Mouse (Mus musculus) liver, adult 2 months (tissue): ENCODE data around the gene Serpinf1.

ENCODE experiments used
- CTCF ChIP-seq: fragments of 200-500 bp; IDR thresholded peaks from 2 replicates; pipeline ENCODE4 v1.5.1; 2011; ENCODE audit warnings: low read depth, low read length, control low read depth
- POLR2A ChIP-seq: fragments of 200-500 bp; IDR thresholded peaks from 2 replicates; pipeline ENCODE4 v1.6.1; 2011; ENCODE audit warnings: low read length, control low read depth; ENCODE audit not compliant: insufficient read depth; ENCODE audit errors: extremely low read depth

- TF ChIP-seq CTCF (peak; percentile 47; the same call in 1 of the 2 replicates), POLR2A (no peak)
Measured at GRCm38 (mm10) chr11:75466731-75467505, 44.4 kb upstream of the Serpinf1 start.
